Mouse (Mus musculus): Measurements from ENCODE around the gene Sox21. TPM values are rescaled to one million over a fixed set of nuclear protein-coding genes. Genes with fewer than 3 reads are reported as not detected.

The Sox21 gene
- polyA plus RNA-seq, 1 experiment from 2014 or later = 0.08 TPM

GRCm38 (mm10) chr14:118212188-118212804 lies 24.5 kb downstream of the Sox21 start:
- Histone ChIP-seq H3K36me3 (no peaks in the 10 kb centered on the region), H3K27ac (no peak overlapping the region), H3K4me1 (no peaks in the 10 kb centered on the region), H3K27me3 (peaks cover 44% of the 10 kb centered on the region), H3K4me2 (no peak overlapping the region), H3K4me3 (replicated peaks) (no peak overlapping the region), H3K9ac (no peak overlapping the region), H3K9me3 (replicated peaks) (no peaks in the 10 kb centered on the region)
- no peak for ATAC-seq (replicated peaks; ENCODE audit: low FRiP score)
- WGBS = 79% methylated on average over 15 of the region's 15 CpGs

DNA sequence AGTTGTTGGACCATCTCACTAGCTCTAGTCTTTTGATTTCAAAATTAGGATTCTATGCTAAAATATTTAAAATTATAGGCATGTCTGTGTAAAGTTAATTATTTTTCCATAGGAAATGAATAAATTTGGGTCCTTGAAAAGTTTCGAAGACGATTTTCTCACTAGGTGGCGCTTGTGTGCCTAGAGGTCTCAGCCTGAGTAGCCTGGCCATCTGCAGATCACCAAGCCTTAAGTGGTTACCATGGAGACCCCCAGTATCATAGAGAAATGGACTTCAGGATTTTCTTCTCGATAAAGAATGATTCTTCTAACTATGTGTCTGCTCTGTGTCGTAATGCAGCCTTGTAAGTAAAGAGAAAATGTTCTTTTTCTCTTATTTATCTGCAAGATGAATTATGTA lies 27.2 kb downstream of the Sox21 start:
- no peak for ATAC-seq (replicated peaks; ENCODE audit: low FRiP score)
- no peak overlapping the region for H3K27ac ChIP-seq
- no peak overlapping the region for H3K4me3 ChIP-seq (replicated peaks)
- H3K36me3 ChIP-seq = no peaks in the 10 kb centered on the region
- H3K27me3 ChIP-seq = peaks cover 26% of the 10 kb centered on the region
- no peaks in the 10 kb centered on the region for H3K4me1 ChIP-seq
- no peak overlapping the region for H3K9ac ChIP-seq
- no peaks in the 10 kb centered on the region for H3K9me3 ChIP-seq (replicated peaks)
- H3K4me2 ChIP-seq = no peak overlapping the region
- 27% methylated on average over 5 of the region's 5 CpGs for WGBS

DNA sequence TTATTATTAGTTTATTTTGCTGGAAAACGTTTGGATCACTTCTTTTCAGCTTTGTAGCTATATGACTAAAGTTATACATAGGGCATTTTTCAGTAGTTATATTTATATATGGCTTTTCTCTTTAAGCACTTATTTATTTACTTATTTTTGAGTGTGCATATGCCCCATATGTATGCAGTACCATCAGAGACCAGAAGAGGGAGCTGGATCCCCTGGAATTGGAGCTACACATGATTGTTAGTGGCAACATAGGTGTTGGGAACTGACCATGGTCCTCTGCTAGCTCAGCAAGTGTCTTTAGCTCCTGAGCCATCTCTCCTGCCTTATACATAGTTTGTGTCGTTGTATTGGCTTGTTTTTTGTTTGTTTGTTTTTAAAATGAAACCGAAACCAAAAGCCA lies 29.5 kb downstream of the Sox21 start:
- Histone ChIP-seq H3K9ac (no peak overlapping the region), H3K4me2 (no peak overlapping the region), H3K27me3 (peaks cover 21% of the 10 kb centered on the region), H3K4me3 (replicated peaks) (no peak overlapping the region), H3K4me1 (no peaks in the 10 kb centered on the region), H3K36me3 (no peaks in the 10 kb centered on the region), H3K27ac (no peak overlapping the region), H3K9me3 (replicated peaks) (no peaks in the 10 kb centered on the region)
- ATAC-seq (replicated peaks; ENCODE audit: low FRiP score) = no peak
- WGBS = 82% methylated on average over 3 of the region's 3 CpGs

- no peaks in the 10 kb centered on the region for H3K9me3 ChIP-seq (replicated peaks)
- H3K27ac ChIP-seq = no peak overlapping the region
- peaks cover under 1% of the 10 kb centered on the region; the same call in 1 of the 2 replicates for H3K27me3 ChIP-seq
- H3K4me1 ChIP-seq = no peaks in the 10 kb centered on the region
- H3K36me3 ChIP-seq = no peaks in the 10 kb centered on the region
- WGBS = 85% methylated on average over 7 of the region's 7 CpGs
- ATAC-seq (replicated peaks; ENCODE audit: low FRiP score) = no peak
- no peak overlapping the region for H3K9ac ChIP-seq
- H3K4me3 ChIP-seq (replicated peaks) = no peak overlapping the region
- no peak overlapping the region for H3K4me2 ChIP-seq
Measured at GRCm38 (mm10) chr14:118203031-118203430, 33.8 kb downstream of the Sox21 start.

GRCm38 (mm10) chr14:118202006-118202405 lies 34.8 kb downstream of the Sox21 start:
- Histone ChIP-seq H3K27me3 (peaks cover 11% of the 10 kb centered on the region), H3K36me3 (no peaks in the 10 kb centered on the region), H3K9me3 (replicated peaks) (no peaks in the 10 kb centered on the region), H3K9ac (no peak overlapping the region), H3K4me3 (replicated peaks) (no peak overlapping the region), H3K4me1 (no peaks in the 10 kb centered on the region), H3K27ac (no peak overlapping the region), H3K4me2 (no peak overlapping the region)
- ATAC-seq (replicated peaks; ENCODE audit: low FRiP score) = no peak
- 87% methylated on average over 5 of the region's 5 CpGs for WGBS

GRCm38 (mm10) chr14:118200731-118201130 lies 36.1 kb downstream of the Sox21 start:
- 90% methylated on average over 3 of the region's 3 CpGs for WGBS
- Histone ChIP-seq H3K9ac (no peak overlapping the region), H3K27me3 (peaks cover 23% of the 10 kb centered on the region), H3K27ac (no peak overlapping the region), H3K36me3 (no peaks in the 10 kb centered on the region), H3K9me3 (replicated peaks) (no peaks in the 10 kb centered on the region), H3K4me1 (no peaks in the 10 kb centered on the region), H3K4me2 (no peak overlapping the region), H3K4me3 (replicated peaks) (no peak overlapping the region)
- ATAC-seq (replicated peaks; ENCODE audit: low FRiP score) = no peak

DNA sequence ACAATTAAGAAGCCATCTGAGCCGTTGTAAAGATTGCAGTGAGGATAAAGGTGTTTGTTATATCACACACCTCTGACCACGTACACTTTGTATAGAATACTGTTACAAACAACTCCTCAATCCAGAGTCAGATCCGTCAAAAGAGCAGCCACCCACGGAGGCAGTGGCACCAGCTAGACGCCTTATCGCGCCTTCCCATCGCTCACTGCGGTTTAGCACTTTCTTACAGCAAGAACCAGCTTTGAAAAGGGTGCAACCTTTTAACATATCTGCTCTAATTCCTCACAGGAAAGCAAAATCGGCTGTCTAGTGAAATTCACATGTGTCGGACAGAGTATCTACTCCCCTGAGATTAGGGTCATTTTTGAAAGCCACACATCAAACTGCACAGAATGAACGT lies 39.8 kb downstream of the Sox21 start:
- no peak overlapping the region for H3K27ac ChIP-seq
- H3K4me3 ChIP-seq (replicated peaks) = no peak overlapping the region
- H3K9ac ChIP-seq = no peak overlapping the region
- H3K27me3 ChIP-seq = peaks cover 56% of the 10 kb centered on the region
- no peak overlapping the region for H3K4me2 ChIP-seq
- no peaks in the 10 kb centered on the region for H3K4me1 ChIP-seq
- H3K36me3 ChIP-seq = no peaks in the 10 kb centered on the region
- no peaks in the 10 kb centered on the region for H3K9me3 ChIP-seq (replicated peaks)
- 65% methylated on average over 12 of the region's 12 CpGs for WGBS
- ATAC-seq (replicated peaks; ENCODE audit: low FRiP score) = no peak

- 67% methylated on average over 13 of the region's 13 CpGs for WGBS
- Histone ChIP-seq H3K27me3 (peaks cover 65% of the 10 kb centered on the region), H3K4me2 (no peak overlapping the region), H3K4me3 (replicated peaks) (no peak overlapping the region), H3K27ac (no peak overlapping the region), H3K4me1 (no peaks in the 10 kb centered on the region), H3K9ac (no peak overlapping the region), H3K9me3 (replicated peaks) (no peaks in the 10 kb centered on the region), H3K36me3 (no peaks in the 10 kb centered on the region)
- ATAC-seq (replicated peaks; ENCODE audit: low FRiP score) = no peak
Measured at GRCm38 (mm10) chr14:118194219-118194914, 42.5 kb downstream of the Sox21 start.

GRCm38 (mm10) chr14:118193663-118194062 lies 43.2 kb downstream of the Sox21 start:
- H3K27me3 ChIP-seq = peaks cover 65% of the 10 kb centered on the region
- no peak overlapping the region for H3K4me2 ChIP-seq
- H3K4me1 ChIP-seq = no peaks in the 10 kb centered on the region
- ATAC-seq (replicated peaks; ENCODE audit: low FRiP score) = no peak
- H3K27ac ChIP-seq = no peak overlapping the region
- no peak overlapping the region for H3K4me3 ChIP-seq (replicated peaks)
- H3K36me3 ChIP-seq = no peaks in the 10 kb centered on the region
- 54% methylated on average over 10 of the region's 10 CpGs for WGBS
- H3K9me3 ChIP-seq (replicated peaks) = no peaks in the 10 kb centered on the region
- H3K9ac ChIP-seq = no peak overlapping the region

DNA sequence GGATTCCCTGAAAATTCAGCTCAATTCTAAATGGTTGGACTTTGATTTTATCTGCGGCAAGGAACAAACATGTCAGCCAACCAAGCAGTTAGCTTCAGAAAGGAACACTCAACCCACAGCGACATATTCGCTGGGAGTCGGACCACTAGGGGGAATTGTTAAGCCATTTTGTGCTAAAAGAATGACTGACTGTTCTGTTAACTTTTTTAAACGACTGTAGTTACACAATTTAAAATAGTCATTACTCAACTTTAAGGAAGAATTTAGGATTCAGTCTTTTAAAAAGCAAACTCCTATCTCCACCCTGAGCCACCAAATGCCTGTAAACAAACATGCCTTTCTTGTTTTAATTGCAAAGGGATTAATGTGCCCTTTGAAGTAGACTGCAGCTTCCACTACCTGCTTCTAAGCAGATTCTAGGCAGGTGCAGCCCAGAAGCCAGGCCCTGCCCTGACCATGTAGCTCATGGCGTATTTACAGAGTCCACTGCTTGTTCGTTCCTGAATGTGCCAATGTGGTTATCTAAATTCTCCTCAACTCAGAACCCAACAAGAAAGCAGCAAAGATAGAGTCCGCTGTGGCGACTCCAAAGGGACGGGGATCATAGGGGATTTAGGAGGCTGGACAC lies 43.7 kb downstream of the Sox21 start:
- 56% methylated on average over 10 of the region's 10 CpGs for WGBS
- no peak overlapping the region for H3K27ac ChIP-seq
- no peak overlapping the region for H3K9ac ChIP-seq
- no peak overlapping the region for H3K4me2 ChIP-seq
- peaks cover 65% of the 10 kb centered on the region for H3K27me3 ChIP-seq
- no peak overlapping the region for H3K4me3 ChIP-seq (replicated peaks)
- no peaks in the 10 kb centered on the region for H3K4me1 ChIP-seq
- H3K9me3 ChIP-seq (replicated peaks) = no peaks in the 10 kb centered on the region
- H3K36me3 ChIP-seq = no peaks in the 10 kb centered on the region
- no peak for ATAC-seq (replicated peaks; ENCODE audit: low FRiP score)

DNA sequence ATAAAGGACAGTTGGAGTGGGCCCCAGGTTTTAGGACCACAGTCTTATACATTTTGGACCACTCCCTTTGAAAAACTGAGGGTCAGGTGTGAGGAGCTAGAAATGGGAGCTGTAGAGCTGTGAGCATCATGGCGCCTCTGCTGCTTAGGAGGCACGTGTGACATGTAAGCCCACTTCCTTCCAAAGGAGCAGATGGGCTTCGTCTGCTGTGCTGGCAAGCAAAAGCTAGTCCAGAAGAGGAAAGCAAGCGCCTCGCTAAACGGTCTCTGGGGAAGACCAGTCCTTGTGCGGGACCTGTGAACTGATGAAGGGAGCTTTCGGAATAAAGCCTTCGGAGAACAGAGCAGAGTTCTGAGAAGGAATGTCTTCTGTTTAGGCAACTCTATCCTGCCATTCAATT lies 45.4 kb downstream of the Sox21 start:
- H3K27ac ChIP-seq = no peak overlapping the region
- no peak overlapping the region for H3K4me2 ChIP-seq
- no peaks in the 10 kb centered on the region for H3K9me3 ChIP-seq (replicated peaks)
- 78% methylated on average over 9 of the region's 9 CpGs for WGBS
- H3K9ac ChIP-seq = no peak overlapping the region
- H3K36me3 ChIP-seq = no peaks in the 10 kb centered on the region
- H3K4me1 ChIP-seq = no peaks in the 10 kb centered on the region
- no peak overlapping the region for H3K4me3 ChIP-seq (replicated peaks)
- no peak for ATAC-seq (replicated peaks; ENCODE audit: low FRiP score)
- peaks cover 53% of the 10 kb centered on the region for H3K27me3 ChIP-seq
